Mouse (Mus musculus) embryonic facial prominence, embryonic 15.5 days (tissue): ENCODE results near the gene Gprc5c. TPM values are rescaled to one million over a fixed set of nuclear protein-coding genes. Genes with fewer than 3 reads are reported as not detected.

Experiments used
- ATAC-seq: fragments of 200-750 bp; cut with Nextera tagmentation; 2 replicates; pipeline ENCODE4 v1.8.0; 2017; ENCODE audit warnings: low read depth, moderate TSS enrichment; ENCODE audit not compliant: insufficient number of reproducible peaks, low FRiP score, low TSS enrichment
- H3K27ac ChIP-seq: fragments of 300-500 bp; sonication (generic); replicated peaks from 2 replicates; pipeline ENCODE4 v1.5.1; 2015; ENCODE audit warnings: mild to moderate bottlenecking, inconsistent platforms
- H3K27me3 ChIP-seq: fragments of 300-500 bp; sonication (generic); 2 replicates; pipeline ENCODE4 v1.6.1; 2015; ENCODE audit warnings: inconsistent platforms
- H3K36me3 ChIP-seq: fragments of 300-500 bp; sonication (generic); 2 replicates; pipeline ENCODE4 v1.6.1; 2015; ENCODE audit warnings: mild to moderate bottlenecking, inconsistent platforms
- H3K4me1 ChIP-seq: fragments of 300-500 bp; sonication (generic); 2 replicates; pipeline ENCODE4 v1.6.1; 2015; ENCODE audit warnings: inconsistent platforms
- H3K4me2 ChIP-seq: fragments of 300-500 bp; sonication (generic); replicated peaks from 2 replicates; pipeline ENCODE4 v1.6.1; 2015; ENCODE audit warnings: mild to moderate bottlenecking, inconsistent platforms
- H3K4me3 ChIP-seq: fragments of 300-500 bp; sonication (generic); replicated peaks from 2 replicates; pipeline ENCODE4 v1.5.1; 2015; ENCODE audit warnings: mild to moderate bottlenecking, inconsistent platforms
- H3K9ac ChIP-seq: fragments of 300-500 bp; sonication (generic); 2 replicates; pipeline ENCODE4 v1.6.1; 2015; ENCODE audit warnings: inconsistent platforms
- H3K9me3 ChIP-seq: fragments of 300-500 bp; sonication (generic); replicated peaks from 2 replicates; pipeline ENCODE4 v1.6.1; 2016; ENCODE audit warnings: inconsistent platforms
- WGBS: fragments of 180-500 bp; shearing (Covaris S2); methylation state at CpG from one replicate; pipeline ENCODE4 v1.1.7; 2015; 5-methylcytosine and 5-hydroxymethylcytosine counted together
- polyA plus RNA-seq: library from polyadenylated mRNA; unstranded; fragments of >200 nt; fragmentation: Nextera tagmentation; extraction: Ambion mirVana; gene quantifications from 2 replicates; pipeline ENCODE4 v1.2.1, GENCODE M21; 2015

Gene Gprc5c
- polyA plus RNA-seq, 1 experiment from 2014 or later, result 45.4 TPM

DNA sequence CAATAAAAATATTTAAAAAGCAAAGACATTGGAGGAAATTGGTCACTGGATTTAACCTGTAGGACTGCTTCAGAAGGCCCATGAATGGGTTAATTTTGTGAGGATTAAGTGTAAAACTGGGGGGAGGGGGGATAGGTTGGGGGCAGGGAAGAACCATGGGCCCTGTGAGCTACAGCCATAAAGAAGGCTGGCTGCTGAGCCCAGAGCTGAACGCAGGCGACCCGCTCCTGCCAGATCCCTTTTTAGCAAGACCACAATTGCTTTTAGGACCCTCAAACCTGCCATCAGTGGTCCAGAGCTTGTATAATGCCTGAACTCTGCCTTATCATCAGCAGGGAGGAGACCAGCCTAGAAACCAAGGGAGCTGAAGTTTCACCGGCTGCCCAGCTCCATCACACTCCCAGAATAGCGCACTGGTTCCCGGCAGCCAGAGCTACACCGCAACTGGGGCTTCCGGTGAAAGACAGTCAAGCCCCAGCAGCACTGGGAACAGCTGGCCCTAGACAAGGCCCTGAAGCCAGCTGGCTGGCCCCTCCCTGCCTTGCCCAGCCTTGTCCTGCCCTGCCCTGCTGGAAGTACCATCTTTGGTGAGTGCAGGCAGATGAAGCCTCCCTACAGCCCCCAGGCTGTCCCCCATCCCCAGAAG lies 7.0 kb upstream of the Gprc5c start:
- no peak overlapping the region for H3K4me3 ChIP-seq

DNA sequence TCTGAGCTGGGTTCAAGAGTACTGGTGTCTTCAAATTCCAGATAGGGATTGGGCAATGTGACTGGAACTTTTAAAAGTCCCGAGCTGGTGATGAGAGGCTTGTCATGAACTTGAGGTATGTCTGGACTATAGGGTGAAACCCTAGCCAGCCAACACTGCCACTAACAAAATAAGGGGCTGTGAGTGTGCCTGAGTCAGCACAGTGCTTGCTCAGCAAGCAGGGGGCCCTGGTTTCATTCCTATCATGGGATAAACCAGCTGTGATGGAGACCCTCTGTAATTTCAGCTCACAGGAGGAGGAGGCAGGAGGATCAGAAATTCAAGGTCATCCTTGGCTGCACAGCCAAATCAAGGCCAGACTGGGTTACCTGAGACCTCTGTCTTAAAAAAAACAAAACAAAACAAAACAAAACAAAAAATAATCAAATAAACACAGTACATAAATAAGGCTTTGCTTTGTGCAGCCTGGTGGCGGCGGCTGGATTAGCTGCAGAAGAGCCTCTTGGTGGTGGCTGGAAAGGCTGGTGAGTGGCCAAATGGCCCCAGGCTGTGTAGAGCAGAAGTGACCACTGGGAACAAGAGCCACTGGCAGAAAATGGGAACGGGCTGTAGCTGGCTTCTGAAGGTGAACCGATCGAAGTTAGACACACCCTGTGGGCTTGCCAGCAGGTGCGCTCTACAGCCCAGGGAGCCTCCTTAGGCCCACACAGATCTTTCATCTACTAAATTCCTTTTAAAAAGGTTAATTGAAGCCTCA lies 6.3 kb upstream of the Gprc5c start:
- no peak; the same call in 1 of the 2 replicates for ATAC-seq
- Histone ChIP-seq H3K36me3 (no peaks in the 10 kb centered on the region), H3K27ac (peak overlapping the region; percentile 61), H3K9ac (no peak overlapping the region), H3K27me3 (no peaks in the 10 kb centered on the region), H3K9me3 (no peaks in the 10 kb centered on the region), H3K4me2 (no peak overlapping the region), H3K4me3 (no peak overlapping the region), H3K4me1 (peaks cover 11% of the 10 kb centered on the region)
- 58% methylated on average over 7 of the region's 7 CpGs for WGBS

More for the DNA sequence above, 7.0 kb upstream of the Gprc5c start:
- WGBS, result 4% methylated on average over 8 of the region's 8 CpGs
- H3K4me1 ChIP-seq, result peaks cover 9% of the 10 kb centered on the region
- no peaks in the 10 kb centered on the region for H3K36me3 ChIP-seq
- no peak overlapping the region for H3K9ac ChIP-seq
- H3K4me2 ChIP-seq, result no peak overlapping the region
- H3K27ac ChIP-seq, result peak overlapping the region; percentile 61
- ATAC-seq, result peak; percentile 91
- no peaks in the 10 kb centered on the region for H3K27me3 ChIP-seq
- no peaks in the 10 kb centered on the region for H3K9me3 ChIP-seq

DNA sequence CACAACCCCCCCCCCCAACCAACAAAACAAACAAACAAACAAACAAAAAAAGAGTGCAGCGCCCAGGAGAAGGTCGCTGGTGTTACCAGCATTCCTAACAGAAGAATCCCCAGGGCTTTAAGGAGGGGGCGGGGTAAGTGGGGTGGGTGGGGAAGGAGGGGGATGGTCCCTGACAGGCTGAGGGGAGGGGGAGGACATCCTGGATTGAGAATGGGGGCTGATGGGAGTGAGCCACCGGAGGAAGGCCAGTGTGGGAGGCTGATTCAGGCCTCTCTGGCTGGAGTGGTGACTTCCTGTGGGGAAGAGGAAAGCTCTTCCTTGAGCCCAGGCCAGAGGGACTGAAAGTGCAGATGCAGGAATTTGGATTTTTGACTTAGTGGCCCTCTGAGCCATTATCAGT lies 4.6 kb upstream of the Gprc5c start:
- no peak for ATAC-seq
- peaks cover 28% of the 10 kb centered on the region for H3K4me1 ChIP-seq
- H3K4me3 ChIP-seq, result no peak overlapping the region
- H3K27ac ChIP-seq, result no peak overlapping the region
- 79% methylated on average over 4 of the region's 4 CpGs for WGBS
- no peaks in the 10 kb centered on the region for H3K36me3 ChIP-seq
- H3K9me3 ChIP-seq, result no peaks in the 10 kb centered on the region
- no peak overlapping the region for H3K4me2 ChIP-seq
- no peak overlapping the region for H3K9ac ChIP-seq
- H3K27me3 ChIP-seq, result no peaks in the 10 kb centered on the region

GRCm38 (mm10) chr11:114847008-114847407 lies 3.9 kb upstream of the Gprc5c start:
- Histone ChIP-seq H3K4me1 (peaks cover 28% of the 10 kb centered on the region), H3K27me3 (no peaks in the 10 kb centered on the region), H3K4me3 (no peak overlapping the region), H3K4me2 (no peak overlapping the region), H3K27ac (no peak overlapping the region), H3K9me3 (no peaks in the 10 kb centered on the region), H3K9ac (no peak overlapping the region), H3K36me3 (no peaks in the 10 kb centered on the region)
- WGBS, result 65% methylated on average over 5 of the region's 5 CpGs
- no peak for ATAC-seq

DNA sequence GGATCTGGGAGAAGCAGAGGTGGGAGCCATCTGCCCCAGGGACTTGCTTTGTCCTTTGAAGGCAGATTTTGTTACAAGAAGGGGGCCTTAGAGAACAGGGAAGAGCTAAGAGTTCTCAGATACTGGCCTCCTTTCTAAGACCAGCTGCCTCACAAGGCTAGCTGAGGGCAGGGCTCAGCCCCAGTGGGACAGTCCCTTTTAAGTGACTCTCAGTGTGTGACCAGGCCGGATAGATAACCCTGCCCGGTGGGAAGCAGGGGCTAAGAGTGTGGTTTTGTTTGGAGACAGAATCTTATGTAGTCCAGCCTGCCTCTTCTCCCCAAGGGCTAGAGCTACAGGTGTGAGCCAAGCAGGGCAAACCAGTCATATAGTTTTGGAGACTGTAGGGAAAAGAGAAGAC lies 1.4 kb upstream of the Gprc5c start:
- 10% methylated on average over 2 of the region's 2 CpGs for WGBS
- ATAC-seq, result no peak
- Histone ChIP-seq H3K9ac (no peak overlapping the region), H3K4me3 (no peak overlapping the region), H3K9me3 (no peaks in the 10 kb centered on the region), H3K27me3 (no peaks in the 10 kb centered on the region), H3K27ac (0 out of 2 replicates have a peak overlapping the region, but pooled peaks have one; percentile 91), H3K36me3 (no peaks in the 10 kb centered on the region), H3K4me1 (peaks cover 28% of the 10 kb centered on the region), H3K4me2 (no peak overlapping the region)

- WGBS, result 23% methylated on average over 5 of the region's 5 CpGs
- Histone ChIP-seq H3K9me3 (no peaks in the 10 kb centered on the region), H3K4me2 (peak overlapping the region; percentile 98), H3K9ac (0 out of 2 replicates have a peak overlapping the region, but pooled peaks have one; percentile 70), H3K27ac (peak overlapping the region; percentile 91; the same call in 1 of the 2 replicates), H3K4me1 (peaks cover 27% of the 10 kb centered on the region), H3K36me3 (no peaks in the 10 kb centered on the region), H3K27me3 (no peaks in the 10 kb centered on the region), H3K4me3 (peak overlapping the region; percentile 72)
- ATAC-seq, result no peak
These were observed 893 bp upstream of the Gprc5c start for GRCm38 (mm10) chr11:114850066-114850451.

DNA sequence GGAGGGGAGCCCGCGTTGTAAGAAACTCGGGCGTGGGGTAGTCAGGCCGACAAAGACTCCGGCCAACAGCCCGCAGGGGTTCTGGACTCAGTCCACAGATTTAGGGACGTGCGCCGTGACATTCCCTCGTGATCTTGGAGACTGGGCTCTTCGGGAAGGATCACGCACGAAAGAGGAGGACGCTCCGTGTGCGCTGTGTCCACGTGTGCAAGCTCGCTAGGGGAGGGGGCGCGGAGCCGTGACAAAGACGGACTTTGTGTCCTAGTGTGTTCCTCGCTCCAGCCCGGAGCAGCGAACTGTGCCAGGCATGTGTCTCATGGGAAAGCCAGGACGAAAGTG lies 286 bp downstream of the Gprc5c start:
- 0% methylated on average over 27 of the region's 27 CpGs for WGBS
- peak overlapping the region; percentile 98 for H3K4me2 ChIP-seq
- ATAC-seq, result peak; percentile 55

DNA sequence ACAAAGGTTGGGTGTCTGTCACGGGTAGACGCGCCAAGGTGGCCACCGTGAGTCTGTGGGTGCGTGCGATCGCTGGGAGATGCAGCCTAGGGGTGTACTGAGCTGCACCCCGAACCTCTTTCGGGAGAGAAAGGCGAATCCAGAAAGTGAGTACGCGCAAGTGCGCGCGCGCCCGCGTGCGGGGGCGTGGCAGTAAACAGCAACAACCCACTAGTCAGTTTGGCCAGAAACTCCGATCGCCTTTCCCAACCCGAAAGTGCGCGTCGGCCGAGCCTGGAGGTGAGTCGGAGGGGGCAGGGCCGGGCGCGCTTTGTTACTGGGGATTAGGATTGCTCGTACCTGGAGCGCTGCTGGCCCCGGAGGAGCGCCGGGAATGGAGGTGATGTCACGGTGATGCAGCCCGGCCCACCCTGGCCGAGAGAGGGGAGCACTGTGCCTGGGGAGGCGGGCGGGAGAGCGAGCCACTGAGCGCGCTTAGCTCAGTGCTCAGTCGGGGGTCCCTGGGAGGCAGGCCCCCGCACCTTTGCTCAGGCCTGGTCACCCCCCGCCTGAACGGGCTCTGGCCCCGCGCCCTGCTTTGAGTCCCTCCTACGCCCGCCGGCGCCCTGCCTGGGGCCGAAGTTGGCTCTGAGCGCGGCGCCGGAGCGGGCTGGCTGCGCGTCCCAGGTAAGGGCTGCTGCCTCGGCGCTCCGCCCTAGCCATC lies 807 bp downstream of the Gprc5c start:
- no peaks in the 10 kb centered on the region for H3K27me3 ChIP-seq
- peak; percentile 60 for ATAC-seq
- peak overlapping the region; percentile 91 for H3K27ac ChIP-seq
- peaks cover 27% of the 10 kb centered on the region for H3K4me1 ChIP-seq
- WGBS, result under 1% methylated on average over 63 of the region's 65 CpGs
- H3K9ac ChIP-seq, result peak overlapping the region; percentile 70
- H3K4me3 ChIP-seq, result peak overlapping the region; percentile 72
- H3K4me2 ChIP-seq, result peak overlapping the region; percentile 98
- H3K9me3 ChIP-seq, result no peaks in the 10 kb centered on the region
- no peaks in the 10 kb centered on the region for H3K36me3 ChIP-seq

More for the DNA sequence above, 286 bp downstream of the Gprc5c start:
- no peaks in the 10 kb centered on the region for H3K9me3 ChIP-seq
- peak overlapping the region; percentile 72 for H3K4me3 ChIP-seq
- H3K27ac ChIP-seq, result peak overlapping the region; percentile 91
- peaks cover 27% of the 10 kb centered on the region for H3K4me1 ChIP-seq
- H3K36me3 ChIP-seq, result no peaks in the 10 kb centered on the region
- no peaks in the 10 kb centered on the region for H3K27me3 ChIP-seq
- peak overlapping the region; percentile 70 for H3K9ac ChIP-seq

DNA sequence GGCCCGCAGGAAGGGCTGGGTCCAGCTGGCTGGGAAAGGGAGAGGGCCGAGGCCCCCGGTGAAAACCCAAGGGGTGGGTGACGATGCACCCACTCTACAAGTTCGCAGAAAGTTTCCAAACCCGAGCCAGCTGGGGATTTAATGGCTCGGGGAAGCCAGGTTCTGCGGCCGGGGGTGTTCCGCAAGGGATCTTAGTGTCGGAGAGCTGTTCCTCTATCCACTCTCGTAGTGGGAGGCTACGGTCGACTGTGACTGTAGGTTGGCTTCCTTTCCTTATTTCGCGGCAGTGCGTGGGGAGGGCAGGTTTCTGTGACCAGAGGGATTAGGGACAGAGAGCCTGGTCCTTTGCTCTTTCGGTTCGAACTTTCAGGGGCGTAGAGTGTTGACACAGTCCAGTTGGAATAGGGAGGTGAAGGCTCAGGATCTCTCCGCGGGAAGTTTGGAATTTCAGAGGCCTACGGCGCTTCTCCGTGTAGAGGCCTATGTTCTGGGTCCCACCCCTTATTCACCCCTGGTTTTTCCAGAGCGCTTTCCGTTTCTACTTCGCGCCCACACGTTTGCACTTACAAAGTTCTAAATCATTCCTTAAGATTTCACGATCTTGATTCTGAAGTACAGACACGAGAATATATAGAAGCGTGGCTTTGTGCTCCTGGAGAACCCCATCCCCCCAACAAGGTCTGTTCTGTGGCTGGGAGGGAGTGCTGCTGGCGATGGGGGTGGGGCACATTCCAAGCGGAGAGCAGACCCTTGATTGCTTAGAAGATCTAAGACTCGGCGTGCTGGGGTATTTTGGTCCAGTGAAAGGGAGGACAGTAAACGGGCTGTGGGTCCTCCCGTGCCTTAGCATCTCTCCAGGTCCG lies 1.6 kb downstream of the Gprc5c start:
- WGBS, result under 1% methylated on average over 40 of the region's 40 CpGs
- peak overlapping the region; percentile 98 for H3K4me2 ChIP-seq
- H3K4me1 ChIP-seq, result peaks cover 27% of the 10 kb centered on the region
- no peaks in the 10 kb centered on the region for H3K36me3 ChIP-seq
- peak overlapping the region; percentile 91 for H3K27ac ChIP-seq
- H3K9ac ChIP-seq, result peak overlapping the region; percentile 70
- ATAC-seq, result no peak
- H3K9me3 ChIP-seq, result no peaks in the 10 kb centered on the region
- H3K27me3 ChIP-seq, result no peaks in the 10 kb centered on the region
- peak overlapping the region; percentile 72 for H3K4me3 ChIP-seq

DNA sequence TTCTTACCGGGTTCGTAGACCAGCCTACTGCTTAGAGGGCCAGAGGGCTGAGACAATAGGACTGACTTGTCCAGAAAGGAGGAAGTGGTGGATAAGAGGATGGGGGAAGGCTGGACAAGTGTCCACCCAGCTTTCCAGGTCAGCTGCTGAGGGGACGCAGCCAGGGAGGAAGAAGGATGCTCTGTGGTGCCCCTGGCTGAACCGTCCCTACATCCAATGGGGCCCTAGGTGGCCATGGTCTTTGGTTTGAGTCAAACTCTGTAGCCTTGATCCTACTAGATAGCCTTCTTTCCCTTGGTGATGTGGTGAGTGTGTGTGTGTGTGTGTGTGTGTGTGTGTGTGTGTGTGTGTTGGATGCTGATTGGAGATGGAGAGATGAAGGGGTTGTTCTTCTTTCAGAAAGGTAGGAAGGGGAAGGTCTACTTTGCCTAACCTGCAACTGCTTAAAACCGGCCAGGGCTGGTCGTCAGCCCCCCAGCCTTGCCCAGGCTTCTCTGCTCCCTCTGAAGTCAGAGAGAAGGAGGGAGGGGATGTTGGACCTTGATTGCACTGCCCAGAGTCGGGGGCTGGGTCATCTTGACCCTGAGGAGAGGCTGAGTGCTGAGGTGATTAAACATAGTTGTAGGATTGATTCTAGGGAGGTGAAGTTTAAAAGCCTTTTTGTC lies 2.4 kb downstream of the Gprc5c start:
- 18% methylated on average over 7 of the region's 7 CpGs for WGBS
- Histone ChIP-seq H3K4me2 (peak overlapping the region; percentile 98), H3K27ac (peak overlapping the region; percentile 91), H3K36me3 (no peaks in the 10 kb centered on the region), H3K9ac (peak overlapping the region; percentile 70; the same call in 1 of the 2 replicates), H3K4me3 (peak overlapping the region; percentile 72), H3K27me3 (no peaks in the 10 kb centered on the region), H3K4me1 (peaks cover 27% of the 10 kb centered on the region), H3K9me3 (no peaks in the 10 kb centered on the region)
- ATAC-seq, result no peak
